Mouse (Mus musculus) embryonic facial prominence, embryonic 13.5 days (tissue): ENCODE measurements around the gene Col4a5. TPM values are rescaled to one million over a fixed set of nuclear protein-coding genes. Genes with fewer than 3 reads are reported as not detected.
A peak's percentile ranks its signal among the peaks of the same experiment; 100 is the strongest.

ENCODE experiments used
- ATAC-seq: fragments of 200-750 bp; cut with Nextera tagmentation; 2 replicates; pipeline ENCODE4 v1.8.0; 2017; ENCODE audit warnings: low read depth; ENCODE audit not compliant: insufficient number of reproducible peaks, insufficient read depth, low FRiP score, low TSS enrichment
- H3K27ac ChIP-seq: fragments of 300-500 bp; sonication (generic); 2 replicates; pipeline ENCODE4 v1.5.1; 2015; ENCODE audit warnings: moderate library complexity, mild to moderate bottlenecking, inconsistent platforms
- H3K27me3 ChIP-seq: fragments of 300-500 bp; sonication (generic); 2 replicates; pipeline ENCODE4 v1.6.1; 2015; ENCODE audit warnings: mild to moderate bottlenecking, inconsistent platforms
- H3K36me3 ChIP-seq: fragments of 300-500 bp; sonication (generic); 2 replicates; pipeline ENCODE4 v1.6.1; 2015; ENCODE audit warnings: mild to moderate bottlenecking, inconsistent platforms
- H3K4me1 ChIP-seq: fragments of 300-500 bp; sonication (generic); 2 replicates; pipeline ENCODE4 v1.6.1; 2015; ENCODE audit warnings: inconsistent platforms
- H3K4me2 ChIP-seq: fragments of 300-500 bp; sonication (generic); 2 replicates; pipeline ENCODE4 v1.6.1; 2015; ENCODE audit warnings: moderate library complexity, mild to moderate bottlenecking, inconsistent platforms
- H3K4me3 ChIP-seq: fragments of 300-500 bp; sonication (generic); 2 replicates; pipeline ENCODE4 v1.5.1; 2015; ENCODE audit warnings: mild to moderate bottlenecking, inconsistent platforms
- H3K9ac ChIP-seq: fragments of 300-500 bp; sonication (generic); 2 replicates; pipeline ENCODE4 v1.6.1; 2015; ENCODE audit warnings: mild to moderate bottlenecking, inconsistent platforms
- H3K9me3 ChIP-seq: fragments of 300-500 bp; sonication (generic); 2 replicates; pipeline ENCODE4 v1.6.1; 2016; ENCODE audit warnings: inconsistent platforms
- WGBS: fragments of 180-500 bp; shearing (Covaris S2); methylation state at CpG from one replicate; pipeline ENCODE4 v1.1.7; 2015; ENCODE audit warnings: mixed read lengths; 5-methylcytosine and 5-hydroxymethylcytosine counted together
- polyA plus RNA-seq: library from polyadenylated mRNA; unstranded; fragments of >200 nt; fragmentation: Nextera tagmentation; extraction: Ambion mirVana; gene quantifications from 2 replicates; pipeline ENCODE4 v1.2.1, GENCODE M21; 2015

Col4a5 gene
- polyA plus RNA-seq, 1 experiment from 2014 or later, result 8.7 TPM

DNA sequence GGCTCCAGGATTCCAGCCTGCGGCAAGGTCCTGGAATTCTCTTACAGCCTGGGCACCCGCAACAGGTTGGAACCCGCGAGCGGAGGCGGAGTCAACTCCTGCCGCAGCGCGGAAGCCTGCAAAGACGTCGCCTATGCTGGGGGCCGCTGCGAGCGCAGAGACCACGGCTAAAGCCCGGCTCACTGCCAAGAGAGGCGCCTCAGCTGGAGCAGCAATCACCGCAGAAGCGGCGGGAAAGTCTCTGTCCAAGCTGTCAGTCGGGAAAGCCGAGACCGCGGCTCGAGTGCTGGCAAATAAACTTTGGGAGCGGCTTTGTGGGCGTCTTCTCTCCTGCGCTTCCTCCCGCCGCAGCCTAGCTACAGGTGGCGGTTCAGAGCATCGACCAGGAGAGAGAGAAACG, 246.5 kb downstream of the Col4a5 start:
- no peak for ATAC-seq
- 15% methylated on average over 33 of the region's 33 CpGs for WGBS
- peaks cover 81% of the 10 kb centered on the region for H3K27me3 ChIP-seq
- no peaks in the 10 kb centered on the region for H3K4me1 ChIP-seq
- H3K9me3 ChIP-seq, result no peaks in the 10 kb centered on the region
- peak overlapping the region; percentile 65 for H3K4me2 ChIP-seq
- peak overlapping the region; percentile 32; the same call in 1 of the 2 replicates for H3K9ac ChIP-seq
- no peak overlapping the region for H3K27ac ChIP-seq
- peak overlapping the region; percentile 39 for H3K4me3 ChIP-seq
- no peaks in the 10 kb centered on the region for H3K36me3 ChIP-seq

DNA sequence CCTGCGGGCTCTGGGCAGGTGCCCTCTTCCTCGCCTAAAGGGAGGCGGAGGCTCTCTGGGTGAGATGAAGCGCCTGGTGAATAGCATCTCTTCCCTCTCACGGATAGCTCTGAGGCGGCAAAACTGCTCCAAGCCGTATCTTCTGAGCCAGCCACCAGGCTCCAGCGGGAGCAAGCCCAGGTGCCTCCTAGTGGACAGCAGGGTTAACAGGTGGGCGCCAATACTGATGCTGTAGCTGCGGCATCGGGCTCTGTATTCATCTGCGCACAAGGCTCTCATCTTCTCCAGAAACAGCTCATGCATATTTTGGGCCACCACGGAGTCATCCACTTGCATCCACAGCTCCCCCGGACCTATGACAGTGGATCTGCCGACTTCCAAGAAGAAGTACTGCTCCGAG, 248.8 kb downstream of the Col4a5 start:
- no peak overlapping the region for H3K9ac ChIP-seq
- H3K4me1 ChIP-seq, result no peaks in the 10 kb centered on the region
- 27% methylated on average over 16 of the region's 16 CpGs for WGBS
- H3K36me3 ChIP-seq, result no peaks in the 10 kb centered on the region
- peak overlapping the region; percentile 41 for H3K4me3 ChIP-seq
- ATAC-seq, result no peak
- no peaks in the 10 kb centered on the region for H3K9me3 ChIP-seq
- peaks cover 83% of the 10 kb centered on the region for H3K27me3 ChIP-seq
- no peak overlapping the region for H3K27ac ChIP-seq
- peak overlapping the region; percentile 63 for H3K4me2 ChIP-seq

DNA sequence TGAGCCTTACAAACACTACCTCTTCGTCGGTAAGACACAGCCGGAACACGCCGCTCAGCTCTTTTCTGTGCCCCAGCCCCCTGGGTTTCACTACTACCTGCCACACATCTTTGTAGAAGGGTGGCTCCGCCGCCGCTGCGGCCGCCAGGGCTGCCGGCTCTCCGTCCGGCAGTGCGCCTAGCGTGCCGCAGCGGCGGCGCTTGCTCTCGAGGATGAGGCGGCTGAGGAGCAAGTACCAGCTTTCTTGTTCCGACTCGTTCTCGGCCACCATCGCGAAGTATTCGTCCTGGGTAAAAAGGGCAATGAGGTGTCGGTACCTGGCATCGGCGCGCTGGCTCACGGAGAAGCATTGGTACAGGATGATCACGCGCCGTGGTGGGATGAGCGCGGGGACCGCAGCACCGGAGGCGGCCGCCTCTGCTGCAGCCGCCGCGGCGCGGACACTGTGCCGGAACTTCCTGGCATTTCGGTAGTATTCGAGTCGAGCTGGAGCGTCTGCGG, 249.3 kb downstream of the Col4a5 start:
- Histone ChIP-seq H3K36me3 (no peaks in the 10 kb centered on the region), H3K9ac (no peak overlapping the region), H3K27me3 (peaks cover 82% of the 10 kb centered on the region), H3K4me2 (peak overlapping the region; percentile 63), H3K4me3 (peak overlapping the region; percentile 41), H3K4me1 (no peaks in the 10 kb centered on the region), H3K27ac (no peak overlapping the region), H3K9me3 (no peaks in the 10 kb centered on the region)
- WGBS, result 30% methylated on average over 52 of the region's 52 CpGs
- ATAC-seq, result no peak

- peak within 1 kb of the TSS; percentile 63 for H3K4me2 ChIP-seq
- peak; percentile 73; the same call in 1 of the 2 replicates for ATAC-seq
- WGBS, result 25% methylated on average over 49 of the region's 51 CpGs
These were observed 250.0 kb downstream of the Col4a5 start, which contains the start of gene Irs4 for GRCm38 (mm10) chrX:141724937-141725918. Gene Irs4 (minus strand): TSS chrX:141725263.

DNA sequence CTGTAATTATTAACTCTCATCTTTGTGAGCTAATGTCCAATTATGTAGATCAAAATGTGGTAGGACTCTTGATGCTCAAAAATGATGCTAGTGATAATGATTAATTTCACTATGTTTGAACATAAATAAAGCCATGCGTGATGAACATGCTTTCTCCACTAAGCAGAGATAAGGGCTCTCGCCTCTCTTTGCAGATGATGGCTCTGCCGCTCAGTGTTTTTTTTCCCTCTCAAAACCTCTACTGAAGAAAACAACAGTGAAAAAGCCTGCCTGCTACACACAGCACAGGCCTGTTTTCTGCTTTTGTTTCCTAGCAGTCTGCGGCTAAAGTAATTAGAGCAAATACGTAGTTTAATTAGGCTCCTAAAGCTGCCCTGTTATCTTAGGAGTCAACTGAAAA, 254.4 kb downstream of the Col4a5 start:
- no peak for ATAC-seq
- H3K9ac ChIP-seq, result no peak overlapping the region
- no peak overlapping the region for H3K27ac ChIP-seq
- 49% methylated on average over 5 of the region's 5 CpGs for WGBS
- H3K36me3 ChIP-seq, result no peaks in the 10 kb centered on the region
- H3K4me1 ChIP-seq, result no peaks in the 10 kb centered on the region
- no peaks in the 10 kb centered on the region for H3K9me3 ChIP-seq
- no peak overlapping the region for H3K4me3 ChIP-seq
- H3K4me2 ChIP-seq, result no peak overlapping the region
- peaks cover 39% of the 10 kb centered on the region for H3K27me3 ChIP-seq

More at GRCm38 (mm10) chrX:141724937-141725918, 250.0 kb downstream of the Col4a5 start, which contains the start of gene Irs4:
- Histone ChIP-seq H3K9ac (no peak within 1 kb of the TSS), H3K27me3 (peaks cover 77% of the 10 kb centered on the region), H3K27ac (no peak within 1 kb of the TSS), H3K9me3 (no peaks in the 10 kb centered on the region), H3K4me1 (no peaks in the 10 kb centered on the region), H3K4me3 (peak within 1 kb of the TSS; percentile 41), H3K36me3 (no peaks in the 10 kb centered on the region)

Other genes starting within 250 kb of the Col4a5 start
- 1.2 and 1.3 TPM in 2 replicates for gene Col4a6, start 1.3 kb upstream of the Col4a5 start, polyA plus RNA-seq
- gene Irs4, start 249.9 kb downstream of the Col4a5 start, polyA plus RNA-seq, result 0.11 and 0.23 TPM in 2 replicates